Mouse (Mus musculus) embryonic facial prominence, embryonic 10.5 days (tissue): ENCODE measurements around the gene Zkscan17. TPM values are rescaled to one million over a fixed set of nuclear protein-coding genes. Genes with fewer than 3 reads are reported as not detected.

Source experiments
- DNase-seq: peaks from one replicate; pipeline ENCODE4 v3.0.0-alpha.2; 2017; ENCODE audit warnings: low spot score
- H3K27ac ChIP-seq: fragments of 300-500 bp; sonication (generic); replicated peaks from 2 replicates; pipeline ENCODE4 v1.5.1; 2016; ENCODE audit warnings: mild to moderate bottlenecking
- H3K27me3 ChIP-seq: fragments of 300-500 bp; sonication (generic); replicated peaks from 2 replicates; pipeline ENCODE4 v1.6.1; 2016; ENCODE audit warnings: low read depth, mild to moderate bottlenecking; ENCODE audit not compliant: poor library complexity, severe bottlenecking
- H3K36me3 ChIP-seq: fragments of 300-500 bp; sonication (generic); replicated peaks from 2 replicates; pipeline ENCODE4 v1.6.1; 2016; ENCODE audit warnings: mild to moderate bottlenecking, moderate library complexity
- H3K4me1 ChIP-seq: fragments of 300-500 bp; sonication (generic); 2 replicates; pipeline ENCODE4 v1.6.1; 2016
- H3K4me3 ChIP-seq: fragments of 300-500 bp; sonication (generic); 2 replicates; pipeline ENCODE4 v1.5.1; 2016; ENCODE audit warnings: mild to moderate bottlenecking, moderate library complexity
- H3K9me3 ChIP-seq: fragments of 300-500 bp; sonication (generic); 2 replicates; pipeline ENCODE4 v1.6.1; 2016; ENCODE audit warnings: mild to moderate bottlenecking
- WGBS: fragments of 180-500 bp; shearing (Covaris S2); methylation state at CpG from one replicate; pipeline ENCODE4 v1.1.7; 2016; 5-methylcytosine and 5-hydroxymethylcytosine counted together
- polyA plus RNA-seq: library from polyadenylated mRNA; unstranded; fragments of >200 nt; fragmentation: Nextera tagmentation; extraction: Ambion mirVana; gene quantifications from 2 replicates; pipeline ENCODE4 v1.2.1, GENCODE M21; 2016

The Zkscan17 gene
- polyA plus RNA-seq, 1 experiment from 2014 or later: 37.2 TPM

DNA sequence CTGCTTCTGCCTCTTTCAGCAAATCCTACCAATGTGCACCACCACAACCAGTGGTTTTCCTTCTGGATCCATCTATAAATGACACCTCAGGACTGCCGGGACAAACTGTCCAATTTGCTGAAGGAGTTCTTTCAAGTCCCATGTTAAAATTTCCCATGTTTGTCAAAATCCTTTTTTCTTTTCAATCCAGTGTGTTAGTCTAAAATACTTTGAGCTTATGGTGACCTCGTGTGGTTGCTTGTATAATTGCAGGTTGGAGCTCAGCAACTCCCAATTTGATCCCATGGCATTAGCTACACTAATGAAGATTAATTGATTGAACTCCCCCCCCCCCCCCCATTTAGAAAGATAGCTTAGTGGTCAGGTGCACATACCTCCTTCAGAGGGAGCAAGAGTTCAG is 43.3 kb downstream of the Zkscan17 start:
- Histone ChIP-seq H3K36me3 (peaks cover 37% of the 10 kb centered on the region), H3K4me1 (no peaks in the 10 kb centered on the region), H3K27me3 (no peaks in the 10 kb centered on the region), H3K27ac (no peak overlapping the region), H3K9me3 (no peaks in the 10 kb centered on the region), H3K4me3 (no peak overlapping the region)
- peak; percentile 47 for DNase-seq
- 13% methylated on average over 2 of the region's 2 CpGs for WGBS

DNA sequence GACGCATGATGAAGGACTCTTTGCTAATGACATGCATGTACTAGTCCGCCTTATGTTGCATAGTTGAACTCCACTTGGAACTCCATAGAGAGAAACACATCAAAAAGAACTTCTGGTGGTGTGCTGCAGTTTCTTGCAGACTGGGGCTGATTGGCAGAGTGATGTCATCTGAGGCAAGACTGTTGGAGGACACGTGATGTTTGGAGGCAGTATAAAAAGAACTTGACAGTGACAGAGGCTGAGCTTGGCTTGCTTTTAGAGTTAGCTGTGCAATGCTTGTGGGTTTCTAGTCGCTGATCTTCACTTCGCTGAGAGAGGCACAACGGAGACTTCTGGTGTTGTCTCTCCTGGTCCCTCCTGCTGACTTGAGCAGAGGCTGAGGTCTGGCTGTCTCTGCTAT is 49.3 kb downstream of the Zkscan17 start:
- 75% methylated on average over 6 of the region's 6 CpGs for whole genome bisulfite sequencing
- DNase-seq: no peak
- Histone ChIP-seq H3K9me3 (no peaks in the 10 kb centered on the region), H3K4me1 (no peaks in the 10 kb centered on the region), H3K27me3 (no peaks in the 10 kb centered on the region), H3K36me3 (no peaks in the 10 kb centered on the region), H3K27ac (no peak overlapping the region), H3K4me3 (no peak overlapping the region)

DNA sequence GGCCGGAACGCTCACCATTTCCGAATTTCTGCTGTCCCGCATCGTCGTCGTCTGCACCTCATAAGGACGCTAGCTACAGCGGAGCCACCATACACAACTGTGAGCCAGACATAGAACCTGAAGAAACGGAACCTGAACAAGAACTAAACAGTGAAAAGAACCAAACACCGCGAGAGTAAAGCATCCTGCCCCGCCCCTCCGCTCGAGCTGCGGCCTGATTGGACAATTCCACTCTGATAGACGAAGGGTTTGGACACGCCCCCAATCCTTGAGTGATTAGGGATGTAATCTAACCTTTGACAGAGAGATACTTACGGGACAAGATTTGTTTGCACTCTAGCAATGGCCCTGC is 54.2 kb downstream of the Zkscan17 start, which contains the start of gene Zfp867:
Gene Zfp867 (minus strand): TSS at position 149 of the 352 bp plus-strand sequence.
- WGBS: under 1% methylated on average over 19 of the region's 19 CpGs
- peak; percentile 92 for DNase-seq
- Histone ChIP-seq H3K4me3 (peak within 1 kb of the TSS; percentile 76), H3K27me3 (no peaks in the 10 kb centered on the region), H3K36me3 (peaks cover 2% of the 10 kb centered on the region; the same call in 1 of the 2 replicates), H3K9me3 (no peaks in the 10 kb centered on the region), H3K4me1 (peaks cover 10% of the 10 kb centered on the region), H3K27ac (peak within 1 kb of the TSS; percentile 86)

DNA sequence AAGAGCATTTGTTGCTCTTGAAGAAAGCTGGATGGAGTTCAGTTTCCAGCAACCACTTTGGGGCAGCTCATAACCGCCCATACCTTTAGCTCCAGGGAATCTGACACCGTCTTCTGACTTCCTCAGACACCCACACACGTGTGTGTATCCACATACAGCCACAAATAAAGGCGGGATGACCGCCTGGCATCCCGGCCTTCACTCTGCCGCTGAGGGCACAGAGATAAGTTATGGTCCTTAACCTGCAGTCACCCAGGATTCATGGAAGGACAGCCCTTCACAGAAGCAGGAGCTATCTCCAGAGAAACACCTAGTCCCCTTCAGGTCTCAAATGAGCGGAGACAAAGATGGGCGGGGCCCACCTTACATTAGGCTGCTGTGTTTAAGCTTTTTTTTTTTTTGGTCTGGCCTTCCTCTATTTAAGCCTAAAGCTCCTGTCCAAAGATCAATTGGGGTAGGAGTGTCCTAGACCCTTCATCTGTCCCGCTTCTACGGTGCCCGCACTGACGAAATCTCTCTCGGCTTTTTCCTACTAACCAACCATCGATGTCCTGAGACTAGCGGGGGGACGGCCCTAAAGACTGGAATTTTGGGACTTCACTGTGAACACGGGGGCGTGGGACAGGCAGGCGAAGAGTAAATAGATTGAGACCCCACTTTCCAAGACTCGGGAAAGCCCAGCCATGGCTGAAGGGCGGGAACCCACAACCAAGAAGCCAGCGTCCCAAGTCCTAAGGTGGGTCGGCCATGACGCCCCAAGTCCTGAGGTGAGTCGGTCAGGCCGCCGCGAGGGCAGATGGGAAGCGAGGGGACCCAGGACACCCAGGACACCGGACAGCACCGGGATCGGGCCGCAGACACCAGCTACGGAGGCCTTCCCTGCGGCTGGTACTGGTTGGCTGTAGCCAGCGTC is 54.9 kb downstream of the Zkscan17 start:
- peak overlapping the region; percentile 76 for H3K4me3 ChIP-seq
- H3K36me3 ChIP-seq: peaks cover 8% of the 10 kb centered on the region
- 6% methylated on average over 37 of the region's 37 CpGs for WGBS
- no peak for DNase-seq
- H3K27ac ChIP-seq: peak overlapping the region; percentile 86
- H3K4me1 ChIP-seq: peaks cover 10% of the 10 kb centered on the region
- peaks cover 4% of the 10 kb centered on the region; the same call in 1 of the 2 replicates for H3K9me3 ChIP-seq
- H3K27me3 ChIP-seq: no peaks in the 10 kb centered on the region

DNA sequence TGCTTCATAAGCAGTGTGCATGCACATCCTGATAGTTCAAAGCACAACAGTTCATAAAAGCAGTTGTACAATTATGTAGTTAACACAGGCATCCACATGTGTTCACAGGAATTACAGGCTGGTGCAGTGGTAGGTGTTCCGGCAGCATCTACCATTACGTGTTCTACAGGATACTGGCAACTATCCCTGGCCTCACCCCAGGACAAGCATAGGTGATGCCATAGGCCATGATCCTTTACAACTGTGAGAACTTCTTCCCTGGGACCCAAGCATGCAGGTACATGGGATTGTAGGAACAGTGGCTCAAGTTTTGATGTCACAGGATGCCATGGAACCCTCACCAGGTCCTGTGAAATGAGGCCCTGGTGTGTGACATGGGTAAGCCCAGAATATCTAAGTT is 66.1 kb downstream of the Zkscan17 start:
- peaks cover 33% of the 10 kb centered on the region for H3K9me3 ChIP-seq
- no peak overlapping the region for H3K27ac ChIP-seq
- H3K4me1 ChIP-seq: peaks cover 7% of the 10 kb centered on the region
- no peak for DNase-seq
- peaks cover 98% of the 10 kb centered on the region for H3K36me3 ChIP-seq
- no peaks in the 10 kb centered on the region for H3K27me3 ChIP-seq
- H3K4me3 ChIP-seq: no peak overlapping the region
- WGBS: 98% methylated on average over 2 of the region's 2 CpGs

DNA sequence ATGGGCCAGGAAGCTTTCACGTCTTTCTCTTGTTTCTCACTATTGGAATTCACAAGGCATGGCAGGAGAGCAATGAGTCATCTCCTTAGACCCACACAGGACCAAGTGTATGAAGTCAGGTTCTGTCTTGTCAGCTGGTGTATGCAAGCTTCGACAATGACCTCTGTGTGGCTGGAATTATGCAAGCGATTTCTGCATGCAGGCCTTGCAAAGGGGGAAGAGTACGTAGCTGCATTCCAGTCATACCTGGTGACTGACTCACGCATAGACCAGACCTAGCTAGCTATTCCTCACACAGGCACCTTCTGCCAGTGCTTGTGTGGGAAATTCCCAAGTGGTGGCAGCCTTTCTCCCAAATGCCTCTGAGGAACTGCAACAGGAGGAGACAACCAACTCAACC is 67.6 kb downstream of the Zkscan17 start:
- no peak overlapping the region for H3K27ac ChIP-seq
- 59% methylated on average over 5 of the region's 5 CpGs for WGBS
- peaks cover 7% of the 10 kb centered on the region for H3K4me1 ChIP-seq
- H3K27me3 ChIP-seq: no peaks in the 10 kb centered on the region
- H3K36me3 ChIP-seq: peaks cover 98% of the 10 kb centered on the region
- peaks cover 18% of the 10 kb centered on the region for H3K9me3 ChIP-seq
- no peak overlapping the region for H3K4me3 ChIP-seq
- DNase-seq: peak; percentile 41

DNA sequence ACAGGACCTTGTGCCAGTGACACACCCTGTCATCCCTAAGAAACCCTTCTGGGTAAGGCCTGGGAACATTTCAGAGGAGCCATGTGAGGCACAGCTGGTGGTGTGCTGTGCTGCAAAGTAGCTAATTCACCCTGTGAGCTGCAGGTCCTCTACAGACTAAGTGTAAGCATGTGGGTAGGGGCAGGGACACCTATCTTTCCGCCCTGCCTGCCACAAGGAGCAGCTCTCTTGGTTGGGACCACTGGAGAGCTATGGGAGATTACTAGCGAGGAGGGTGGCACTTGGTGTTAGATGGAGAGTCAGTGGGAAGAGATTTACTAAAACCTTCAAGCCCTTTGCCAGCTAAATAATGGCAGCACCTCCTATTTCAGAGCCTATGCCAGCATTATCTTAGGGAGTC is 69.7 kb downstream of the Zkscan17 start:
- no peak for DNase-seq
- 87% methylated on average over 2 of the region's 2 CpGs for WGBS
- H3K27me3 ChIP-seq: no peaks in the 10 kb centered on the region
- peaks cover 96% of the 10 kb centered on the region for H3K36me3 ChIP-seq
- no peak overlapping the region for H3K27ac ChIP-seq
- H3K4me3 ChIP-seq: no peak overlapping the region
- no peaks in the 10 kb centered on the region for H3K9me3 ChIP-seq
- H3K4me1 ChIP-seq: peaks cover 7% of the 10 kb centered on the region

DNA sequence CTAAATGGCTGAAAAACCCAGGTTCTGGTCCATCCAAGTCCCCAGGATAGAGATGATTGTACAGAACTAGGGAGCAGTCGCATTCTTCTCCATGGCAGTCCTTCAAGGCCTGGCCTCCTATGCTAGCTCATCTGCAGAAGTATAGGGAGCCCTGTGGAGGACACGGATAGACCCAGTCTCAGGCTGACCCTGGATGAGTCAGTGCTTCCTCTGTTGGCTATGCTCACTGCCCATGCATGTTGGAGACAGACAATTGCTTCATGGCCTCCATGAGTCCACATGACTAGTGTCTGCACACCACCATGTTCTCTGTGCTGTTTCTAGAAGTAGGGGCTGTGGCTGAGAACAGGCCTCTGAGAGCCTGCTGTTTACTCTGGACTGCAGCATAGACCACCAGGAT is 70.2 kb downstream of the Zkscan17 start:
- H3K27me3 ChIP-seq: no peaks in the 10 kb centered on the region
- no peak overlapping the region for H3K4me3 ChIP-seq
- 95% methylated on average over 2 of the region's 2 CpGs for WGBS
- H3K4me1 ChIP-seq: peaks cover 10% of the 10 kb centered on the region
- peaks cover 96% of the 10 kb centered on the region for H3K36me3 ChIP-seq
- H3K9me3 ChIP-seq: no peaks in the 10 kb centered on the region
- DNase-seq: no peak
- no peak overlapping the region for H3K27ac ChIP-seq

DNA sequence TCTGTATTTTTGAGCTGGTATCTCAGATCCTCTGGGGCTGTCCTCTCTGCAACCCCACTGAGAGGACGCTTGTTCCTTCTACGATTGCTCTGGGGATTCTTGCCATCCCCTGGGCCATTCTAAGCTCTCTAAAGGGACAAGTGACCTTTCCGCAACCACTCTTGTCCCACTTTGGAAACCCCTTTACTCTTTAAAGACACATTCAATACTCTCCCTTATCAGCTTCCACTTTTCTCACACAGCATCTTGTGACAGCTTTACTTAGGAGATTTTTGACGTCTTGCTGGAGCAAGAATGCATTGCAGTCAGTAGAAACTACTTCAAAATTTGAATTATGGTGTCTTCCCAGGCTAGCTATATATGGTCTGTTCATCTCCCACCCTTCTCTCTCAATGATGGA is 75.5 kb downstream of the Zkscan17 start, which contains the start of gene Snap47:
Gene Snap47 (minus strand): TSS at position 101 of the 400 bp plus-strand sequence.
- 78% methylated on average over 4 of the region's 4 CpGs for WGBS
- no peak for DNase-seq
- Histone ChIP-seq H3K27ac (peak within 1 kb of the TSS; percentile 91), H3K36me3 (peaks cover 57% of the 10 kb centered on the region), H3K4me3 (peak within 1 kb of the TSS; percentile 93), H3K9me3 (no peaks in the 10 kb centered on the region), H3K4me1 (peaks cover 34% of the 10 kb centered on the region), H3K27me3 (no peaks in the 10 kb centered on the region)

DNA sequence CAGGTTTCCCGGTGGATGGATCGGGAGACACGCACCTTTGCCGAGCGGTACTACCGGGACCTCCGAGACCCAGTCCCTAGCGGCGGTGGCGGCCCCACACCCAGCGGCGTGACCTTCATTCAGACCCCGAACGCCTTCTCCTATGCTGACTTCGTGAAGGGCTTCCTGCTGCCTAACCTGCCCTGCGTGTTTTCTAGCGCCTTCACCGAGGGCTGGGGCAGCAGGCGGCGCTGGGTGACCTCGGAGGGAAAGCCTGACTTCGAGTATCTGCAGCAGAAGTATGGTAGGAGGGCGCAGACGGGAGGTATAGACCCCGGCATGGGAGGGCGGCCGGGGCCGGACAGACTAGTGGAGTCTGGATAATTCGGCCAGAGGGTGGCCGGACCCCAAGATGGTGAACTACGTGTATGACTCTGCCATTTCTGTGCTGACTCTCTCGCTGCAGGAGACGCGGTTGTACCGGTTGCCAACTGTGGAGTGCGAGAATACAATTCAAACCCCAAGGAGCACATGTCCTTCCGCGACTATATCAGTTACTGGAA is 76.2 kb downstream of the Zkscan17 start:
- H3K27ac ChIP-seq: peak overlapping the region; percentile 91

DNA sequence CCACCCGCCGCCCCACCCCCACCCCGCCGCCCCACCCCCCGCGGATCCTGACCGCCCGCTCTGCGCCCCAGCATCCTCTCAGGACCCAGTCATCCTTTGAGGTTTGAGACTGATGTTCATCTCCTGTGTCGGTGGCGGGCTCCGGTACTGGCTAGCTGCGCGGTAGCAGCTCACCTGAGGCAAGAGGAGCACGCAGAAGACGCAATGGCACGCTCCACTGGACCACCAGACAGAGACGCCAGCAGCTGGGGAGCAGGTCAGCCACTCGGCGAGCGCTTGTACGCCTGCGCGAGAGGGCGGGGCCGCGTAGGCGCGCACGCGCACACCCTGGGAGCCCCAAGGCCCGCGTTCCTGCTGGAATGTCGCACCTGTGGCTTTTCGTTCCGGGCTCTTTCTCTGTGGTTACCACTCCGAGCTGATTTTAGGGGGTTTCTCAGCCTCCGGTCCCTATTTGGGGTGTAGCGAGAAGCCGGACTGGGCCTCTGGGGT is 76.8 kb downstream of the Zkscan17 start, which contains the start of gene Jmjd4:
Gene Jmjd4 (plus strand): TSS at position 305 of the 489 bp plus-strand sequence.
- peaks cover 53% of the 10 kb centered on the region for H3K36me3 ChIP-seq
- H3K27me3 ChIP-seq: no peaks in the 10 kb centered on the region
- DNase-seq: peak; percentile 95
- 0% methylated on average over 40 of the region's 40 CpGs for WGBS
- H3K4me1 ChIP-seq: peaks cover 34% of the 10 kb centered on the region
- H3K9me3 ChIP-seq: no peaks in the 10 kb centered on the region
- H3K4me3 ChIP-seq: peak within 1 kb of the TSS; percentile 93
- H3K27ac ChIP-seq: peak within 1 kb of the TSS; percentile 91

More for the DNA sequence above, 76.2 kb downstream of the Zkscan17 start:
- Histone ChIP-seq H3K4me3 (peak overlapping the region; percentile 93), H3K4me1 (peaks cover 34% of the 10 kb centered on the region), H3K36me3 (peaks cover 55% of the 10 kb centered on the region), H3K9me3 (no peaks in the 10 kb centered on the region), H3K27me3 (no peaks in the 10 kb centered on the region)
- under 1% methylated on average over 38 of the region's 38 CpGs for WGBS
- DNase-seq: no peak

DNA sequence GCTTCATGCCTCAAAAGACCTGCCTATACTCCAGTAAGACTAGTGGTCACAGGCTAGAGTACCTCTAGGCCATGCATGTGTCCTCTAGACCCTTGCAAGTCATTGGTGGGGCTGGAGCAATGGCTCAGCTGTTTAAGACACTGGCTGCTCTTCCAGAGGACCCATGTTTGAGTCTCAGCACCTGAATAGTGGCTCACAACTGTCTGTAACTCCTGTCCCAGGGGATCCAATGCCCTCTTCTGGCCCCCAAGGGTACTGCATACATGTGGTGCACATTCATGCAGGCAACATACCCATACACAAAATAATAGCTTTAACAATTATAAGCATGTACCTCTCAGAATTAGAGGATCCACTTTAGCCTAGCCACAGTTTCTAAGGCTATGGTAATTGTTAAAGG is 83.4 kb downstream of the Zkscan17 start:
- DNase-seq: no peak

More for the DNA sequence above, 83.4 kb downstream of the Zkscan17 start:
- peaks cover 6% of the 10 kb centered on the region; the same call in 1 of the 2 replicates for H3K9me3 ChIP-seq
- no peak overlapping the region for H3K27ac ChIP-seq
- H3K36me3 ChIP-seq: peaks cover 56% of the 10 kb centered on the region
- H3K27me3 ChIP-seq: no peaks in the 10 kb centered on the region
- peaks cover 5% of the 10 kb centered on the region; the same call in 1 of the 2 replicates for H3K4me1 ChIP-seq
- H3K4me3 ChIP-seq: no peak overlapping the region
